Mouse (Mus musculus) midbrain, embryonic 11.5 days (tissue): ENCODE data around the gene Ptpn13. TPM values are rescaled to one million over a fixed set of nuclear protein-coding genes. Genes with fewer than 3 reads are reported as not detected.

Experiments
- ATAC-seq: fragments of 200-750 bp; cut with Nextera tagmentation; 2 replicates; pipeline ENCODE4 v1.8.0; 2017; ENCODE audit warnings: moderate TSS enrichment, moderate library complexity; ENCODE audit not compliant: low FRiP score
- DNase-seq: peaks from one replicate; pipeline ENCODE4 v3.0.0; 2015; ENCODE audit warnings: low spot score; ENCODE audit errors: missing footprints
- H3K27ac ChIP-seq: fragments of 300-500 bp; sonication (generic); 2 replicates; pipeline ENCODE4 v1.5.1; 2014; ENCODE audit warnings: low read depth, low read length
- H3K27me3 ChIP-seq: fragments of 300-500 bp; sonication (generic); 2 replicates; pipeline ENCODE4 v1.6.1; 2014; ENCODE audit warnings: mild to moderate bottlenecking, low read length, moderate library complexity, mixed read lengths; ENCODE audit not compliant: control insufficient read depth, insufficient read depth
- H3K36me3 ChIP-seq: fragments of 300-500 bp; sonication (generic); 2 replicates; pipeline ENCODE4 v1.6.1; 2014; ENCODE audit warnings: mild to moderate bottlenecking, low read length, moderate library complexity, mixed read lengths; ENCODE audit not compliant: control insufficient read depth, insufficient read depth
- H3K4me1 ChIP-seq: fragments of 300-500 bp; sonication (generic); 2 replicates; pipeline ENCODE4 v1.6.1; 2014; ENCODE audit warnings: low read length; ENCODE audit not compliant: control insufficient read depth, insufficient read depth
- H3K4me2 ChIP-seq: fragments of 300-500 bp; sonication (generic); 2 replicates; pipeline ENCODE4 v1.6.1; 2014; ENCODE audit warnings: mild to moderate bottlenecking, moderate library complexity
- H3K4me3 ChIP-seq: fragments of 300-500 bp; sonication (generic); 2 replicates; pipeline ENCODE4 v1.5.1; 2014; ENCODE audit warnings: low read depth, low read length
- H3K9ac ChIP-seq: fragments of 300-500 bp; sonication (generic); 2 replicates; pipeline ENCODE4 v1.6.1; 2014; ENCODE audit warnings: low read length
- H3K9me3 ChIP-seq: fragments of 300-500 bp; sonication (generic); 2 replicates; pipeline ENCODE4 v1.6.1; 2016; ENCODE audit warnings: low read length; ENCODE audit not compliant: control insufficient read depth
- WGBS: fragments of 180-500 bp; shearing (Covaris S2); extraction: QIAGEN DNeasy Blood & Tissue Kit; methylation state at CpG from one replicate; pipeline ENCODE4 v1.1.7; 2014; 5-methylcytosine and 5-hydroxymethylcytosine counted together
- polyA plus RNA-seq: library from polyadenylated mRNA; unstranded; fragments of >200 nt; fragmentation: Nextera tagmentation; extraction: Ambion mirVana; gene quantifications from 2 replicates; pipeline ENCODE4 v1.2.1, GENCODE M21; 2014

Gene Ptpn13
- polyA plus RNA-seq, 1 experiment from 2014 or later: 18.1 TPM

- Histone ChIP-seq H3K4me1 (peaks cover 21% of the 10 kb centered on the region), H3K36me3 (no peaks in the 10 kb centered on the region), H3K9ac (peak overlapping the region; percentile 18; the same call in 1 of the 2 replicates), H3K9me3 (no peaks in the 10 kb centered on the region; the same call in 1 of the 2 replicates), H3K27me3 (no peaks in the 10 kb centered on the region), H3K4me2 (peak overlapping the region; percentile 37), H3K4me3 (no peak overlapping the region), H3K27ac (peak overlapping the region; percentile 35; the same call in 1 of the 2 replicates)
- DNase-seq (peak; percentile 95), ATAC-seq (peak; percentile 69)
- WGBS: 33% methylated on average over 17 of the region's 17 CpGs
Measured at GRCm38 (mm10) chr5:103447806-103448416, 22.9 kb downstream of the Ptpn13 start.

- DNase-seq: peak; percentile 85
- 6% methylated on average over 1 of the region's 1 CpGs for WGBS
- peaks cover 21% of the 10 kb centered on the region for H3K4me1 ChIP-seq
- H3K27ac ChIP-seq: peak overlapping the region; percentile 35; the same call in 1 of the 2 replicates
- no peaks in the 10 kb centered on the region for H3K36me3 ChIP-seq
- no peak overlapping the region for H3K4me3 ChIP-seq
- H3K9ac ChIP-seq: peak overlapping the region; percentile 18; the same call in 1 of the 2 replicates
- ATAC-seq: peak; percentile 81
- no peaks in the 10 kb centered on the region; the same call in 1 of the 2 replicates for H3K9me3 ChIP-seq
- H3K27me3 ChIP-seq: no peaks in the 10 kb centered on the region
- H3K4me2 ChIP-seq: peak overlapping the region; percentile 37; the same call in 1 of the 2 replicates
Measured at GRCm38 (mm10) chr5:103448470-103448869, 23.5 kb downstream of the Ptpn13 start.

GRCm38 (mm10) chr5:103450663-103451062 lies 25.7 kb downstream of the Ptpn13 start:
- no peak overlapping the region for H3K9ac ChIP-seq
- H3K4me3 ChIP-seq: no peak overlapping the region
- DNase-seq: no peak
- WGBS: 100% methylated on average over 1 of the region's 1 CpGs
- H3K27ac ChIP-seq: no peak overlapping the region
- no peak overlapping the region for H3K4me2 ChIP-seq
- H3K27me3 ChIP-seq: no peaks in the 10 kb centered on the region
- peaks cover 21% of the 10 kb centered on the region for H3K4me1 ChIP-seq
- no peaks in the 10 kb centered on the region; the same call in 1 of the 2 replicates for H3K9me3 ChIP-seq
- no peak for ATAC-seq
- no peaks in the 10 kb centered on the region for H3K36me3 ChIP-seq

GRCm38 (mm10) chr5:103453361-103454140 lies 28.6 kb downstream of the Ptpn13 start:
- 83% methylated on average over 14 of the region's 14 CpGs for WGBS
- no peak overlapping the region for H3K27ac ChIP-seq
- H3K4me1 ChIP-seq: peaks cover 3% of the 10 kb centered on the region; the same call in 1 of the 2 replicates
- no peaks in the 10 kb centered on the region for H3K36me3 ChIP-seq
- no peak overlapping the region for H3K4me2 ChIP-seq
- H3K4me3 ChIP-seq: no peak overlapping the region
- no peak overlapping the region for H3K9ac ChIP-seq
- peak; percentile 81 for DNase-seq
- no peaks in the 10 kb centered on the region; the same call in 1 of the 2 replicates for H3K9me3 ChIP-seq
- ATAC-seq: no peak
- no peaks in the 10 kb centered on the region for H3K27me3 ChIP-seq

GRCm38 (mm10) chr5:103456794-103457193 lies 31.8 kb downstream of the Ptpn13 start:
- Histone ChIP-seq H3K4me3 (no peak overlapping the region), H3K36me3 (no peaks in the 10 kb centered on the region), H3K4me1 (no peaks in the 10 kb centered on the region), H3K27me3 (no peaks in the 10 kb centered on the region; the same call in 1 of the 2 replicates), H3K9me3 (no peaks in the 10 kb centered on the region), H3K4me2 (no peak overlapping the region), H3K9ac (no peak overlapping the region), H3K27ac (no peak overlapping the region)
- no peak for DNase-seq
- 85% methylated on average over 1 of the region's 1 CpGs for WGBS
- ATAC-seq: no peak

- Histone ChIP-seq H3K9ac (no peak overlapping the region), H3K4me1 (no peaks in the 10 kb centered on the region), H3K9me3 (no peaks in the 10 kb centered on the region), H3K36me3 (no peaks in the 10 kb centered on the region), H3K27me3 (no peaks in the 10 kb centered on the region; the same call in 1 of the 2 replicates), H3K4me2 (no peak overlapping the region), H3K4me3 (no peak overlapping the region), H3K27ac (no peak overlapping the region)
- 59% methylated on average over 8 of the region's 8 CpGs for WGBS
- no peak for ATAC-seq
- DNase-seq: no peak
Measured at GRCm38 (mm10) chr5:103458411-103458810, 33.4 kb downstream of the Ptpn13 start.

- DNase-seq: no peak
- H3K4me2 ChIP-seq: no peak overlapping the region
- 87% methylated on average over 8 of the region's 8 CpGs for WGBS
Measured at GRCm38 (mm10) chr5:103458959-103459675, 34.1 kb downstream of the Ptpn13 start.

GRCm38 (mm10) chr5:103460903-103461302 lies 35.9 kb downstream of the Ptpn13 start:
- no peaks in the 10 kb centered on the region for H3K9me3 ChIP-seq
- no peak overlapping the region for H3K4me2 ChIP-seq
- no peaks in the 10 kb centered on the region; the same call in 1 of the 2 replicates for H3K27me3 ChIP-seq
- DNase-seq: no peak
- no peak overlapping the region for H3K27ac ChIP-seq
- no peaks in the 10 kb centered on the region for H3K4me1 ChIP-seq
- WGBS: 93% methylated on average over 6 of the region's 6 CpGs
- no peak overlapping the region for H3K9ac ChIP-seq
- H3K36me3 ChIP-seq: no peaks in the 10 kb centered on the region
- H3K4me3 ChIP-seq: no peak overlapping the region
- ATAC-seq: no peak

More at GRCm38 (mm10) chr5:103458959-103459675, 34.1 kb downstream of the Ptpn13 start:
- H3K9me3 ChIP-seq: no peaks in the 10 kb centered on the region
- no peak overlapping the region for H3K9ac ChIP-seq
- no peak for ATAC-seq
- H3K4me1 ChIP-seq: no peaks in the 10 kb centered on the region
- H3K27me3 ChIP-seq: no peaks in the 10 kb centered on the region; the same call in 1 of the 2 replicates
- no peaks in the 10 kb centered on the region for H3K36me3 ChIP-seq
- H3K4me3 ChIP-seq: no peak overlapping the region
- no peak overlapping the region for H3K27ac ChIP-seq
